Mouse (Mus musculus): ENCODE results near the gene Gm9918.

DNA sequence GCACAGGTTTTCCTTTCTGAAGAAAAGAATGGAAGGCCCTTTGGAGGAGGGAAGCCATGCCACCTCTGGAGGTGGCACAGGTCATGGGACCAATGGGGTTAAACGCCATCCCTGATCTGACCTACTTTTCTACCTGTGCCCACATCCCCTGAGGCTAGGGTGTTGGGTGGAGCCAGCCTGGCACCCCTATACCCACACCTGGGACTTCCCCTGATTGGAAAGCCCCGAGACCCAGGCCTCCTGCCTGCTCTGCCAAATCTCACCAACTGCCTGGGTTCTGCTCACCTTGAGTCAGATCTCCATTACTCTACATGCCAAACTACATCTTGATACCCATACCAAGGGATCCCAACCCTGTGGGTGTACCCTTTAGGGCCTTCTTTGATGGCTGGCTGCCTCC is 7.3 kb upstream of the Gm9918 start:
- TF ChIP-seq CTCF (IDR thresholded peaks at IDR 0.05; ENCODE audit: low read depth), result no peak
- TF ChIP-seq EP300 (IDR thresholded peaks at IDR 0.05; ENCODE audit: low read depth), result no peak
